Mouse (Mus musculus) adrenal gland, adult 2 months (tissue): Measurements from ENCODE around the gene Npff. TPM values are rescaled to one million over a fixed set of nuclear protein-coding genes. Genes with fewer than 3 reads are reported as not detected.

Experiments
- DNase-seq: peaks from one replicate; pipeline ENCODE4 v3.0.0; 2021
- polyA plus RNA-seq: library from polyadenylated mRNA; depleted of rRNA; stranded (reverse); fragments of >200 nt; gene quantifications from 2 replicates; pipeline ENCODE4 v1.2.3, GENCODE M21; 2012
- total RNA-seq, 2 experiments: library from RNA; stranded (reverse); gene quantifications; 2 replicates each; pipeline ENCODE4 v1.2.3; 2021

Npff gene
- total and polyA plus RNA-seq, 3 experiments = 0.62 to 4.0 (median 2.1) TPM

DNA sequence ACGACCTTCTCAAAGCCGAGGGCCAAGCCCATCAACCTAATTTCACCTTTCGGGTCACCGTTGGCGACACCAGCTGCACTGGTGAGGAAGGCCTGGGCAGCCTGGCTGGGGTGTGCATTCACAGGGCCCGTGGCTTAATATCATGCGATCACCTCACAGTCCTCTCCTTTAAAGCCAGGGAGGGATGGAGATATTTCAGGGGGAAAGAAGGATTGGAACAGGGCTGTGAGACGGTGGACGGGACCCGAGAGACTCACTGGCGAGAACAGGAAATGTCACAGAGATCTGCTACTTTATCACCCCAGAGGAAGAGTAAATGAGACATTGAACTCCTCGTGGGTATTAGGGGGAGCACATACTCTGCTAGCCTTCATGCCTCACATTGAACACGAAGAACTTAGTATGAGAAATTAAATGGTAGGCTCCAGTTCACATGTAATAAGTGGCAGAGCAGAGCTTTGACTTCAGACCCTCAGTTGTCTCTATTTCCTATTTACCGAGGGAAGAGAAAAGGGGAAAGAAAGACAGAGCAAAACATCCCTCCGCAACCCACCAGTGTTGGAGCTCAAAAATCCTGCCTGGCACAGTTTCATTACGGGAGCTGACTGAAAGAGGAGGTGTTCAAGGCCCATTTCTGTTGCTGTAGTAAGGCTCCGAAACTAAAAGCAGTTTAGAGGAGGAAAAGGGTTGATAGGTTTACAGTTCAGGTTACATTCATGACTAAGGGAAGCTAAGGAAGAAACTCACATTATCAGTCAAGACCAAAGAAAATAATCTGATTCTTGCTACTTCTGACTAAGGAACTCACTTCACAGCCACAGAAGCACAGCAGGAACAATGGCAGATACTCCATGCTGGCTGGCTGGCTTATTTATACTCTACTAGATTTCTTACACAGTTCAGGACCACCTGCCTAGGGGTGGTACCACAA lies 5.3 kb downstream of the Npff start:
- no peak for DNase-seq

DNA sequence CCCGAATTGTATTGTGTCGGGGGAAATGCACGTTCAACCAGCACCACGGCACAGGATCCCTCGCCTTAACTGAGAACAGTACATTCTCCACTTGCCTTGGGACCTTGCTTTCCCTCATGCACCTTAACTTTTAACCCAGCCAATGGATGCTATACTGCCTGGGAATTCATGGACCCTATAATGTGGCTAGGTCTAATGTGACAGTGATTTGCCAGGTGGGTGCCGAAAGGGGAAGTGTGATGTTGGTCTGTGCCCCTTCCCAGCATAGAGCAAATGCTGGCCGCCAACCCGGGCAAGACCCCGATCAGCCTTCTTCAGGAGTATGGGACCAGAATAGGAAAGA lies 5.9 kb downstream of the Npff start:
- DNase-seq = no peak

DNA sequence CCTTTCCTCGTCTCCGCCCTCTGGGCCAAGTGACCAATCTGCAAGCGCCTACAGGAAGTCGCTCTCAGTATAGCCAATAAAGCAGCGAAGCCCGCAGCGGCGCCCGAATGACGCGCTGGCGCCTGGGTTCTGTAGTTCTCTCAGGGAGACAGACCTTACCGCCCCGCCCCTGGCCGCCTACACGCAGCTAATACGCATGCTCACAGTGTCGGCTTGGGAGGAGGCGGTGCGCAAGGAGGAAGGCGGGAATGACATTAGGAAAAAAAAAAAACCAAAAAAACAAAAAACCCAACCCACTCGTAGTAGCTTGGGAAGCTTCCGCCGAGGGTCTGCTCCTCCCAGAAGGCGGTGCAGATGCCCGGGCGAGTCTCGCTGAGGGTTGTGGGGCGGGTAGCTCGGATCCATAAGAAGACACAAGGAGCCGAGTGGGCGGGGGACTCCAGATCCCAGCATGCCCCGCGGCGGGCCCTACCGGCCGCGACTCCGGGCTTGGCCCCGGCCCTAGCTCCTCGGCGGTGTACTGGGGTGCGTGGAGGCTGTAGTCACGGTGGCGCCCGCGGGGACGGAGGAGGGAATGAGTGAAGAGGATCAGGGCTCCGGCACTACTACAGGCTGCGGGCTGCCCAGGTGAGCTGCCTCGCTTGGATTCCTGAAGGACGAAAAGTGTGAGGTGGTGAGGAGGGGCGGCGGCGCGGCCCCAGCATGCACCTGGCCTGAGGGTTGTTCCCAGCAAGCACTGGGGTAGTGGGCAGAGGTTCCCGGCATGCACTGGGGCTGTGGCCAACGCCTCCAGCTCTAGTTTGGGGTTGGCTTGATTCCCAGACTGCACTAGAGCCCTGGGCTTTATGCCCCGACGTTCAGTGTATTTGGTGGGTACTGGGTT lies 6.5 kb downstream of the Npff start, which contains the start of gene Tarbp2:
Gene Tarbp2, plus strand, starts transcription at position 217 of the 883 bp plus-strand sequence.
- DNase-seq = peak; percentile 100

DNA sequence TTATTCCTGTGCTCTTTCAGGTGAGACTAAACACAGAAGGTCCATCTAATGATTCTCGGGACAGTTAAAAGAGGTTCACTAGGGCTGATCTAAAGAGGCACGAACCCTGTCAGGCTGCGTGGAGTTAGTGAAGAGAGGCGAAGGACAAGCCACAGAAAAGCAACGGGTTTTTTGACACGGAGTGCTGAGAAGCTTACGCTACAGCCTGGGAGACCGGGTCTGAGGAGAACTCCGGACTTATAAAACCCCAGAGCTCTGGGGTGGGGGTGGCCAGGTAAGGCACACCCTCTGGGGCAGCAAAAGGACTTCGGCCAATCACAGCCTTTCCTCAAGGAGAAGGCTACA lies 7.1 kb downstream of the Npff start:
- no peak for DNase-seq

DNA sequence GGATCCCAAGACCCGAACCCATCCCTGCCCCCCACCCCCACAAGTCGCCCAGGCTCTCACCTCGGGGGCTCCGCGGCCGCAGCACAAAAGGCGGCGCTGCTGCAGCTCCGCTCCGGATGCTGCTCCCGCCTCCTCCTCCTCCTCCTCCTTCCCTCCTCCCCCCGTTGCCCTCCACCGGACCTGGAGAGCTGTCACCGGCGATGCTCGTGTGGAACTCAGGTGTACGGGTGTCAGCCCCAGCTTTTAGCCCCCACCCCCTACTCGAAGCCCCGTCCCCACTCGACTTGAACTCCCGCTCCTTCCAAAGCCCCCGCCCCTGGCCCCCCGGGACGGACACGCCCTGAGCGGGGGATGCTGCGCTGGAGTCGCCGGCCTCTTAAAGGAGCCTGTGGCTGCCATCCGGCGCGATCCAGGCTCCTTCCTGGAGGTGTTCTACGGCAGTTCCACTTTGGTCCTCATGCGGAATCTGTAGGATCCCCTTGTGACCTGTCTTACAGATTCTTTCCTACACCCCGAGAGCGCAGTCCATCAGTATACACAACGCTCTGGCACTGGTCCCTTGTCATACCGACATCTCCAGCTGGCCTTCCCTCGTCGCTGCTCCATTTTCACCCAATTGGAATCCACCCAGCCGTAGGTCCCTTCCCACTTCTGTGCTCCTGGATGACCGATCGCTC lies 7.9 kb downstream of the Npff start, which contains the start of gene Map3k12:
Gene Map3k12, minus strand, starts transcription at position 337 of the 677 bp plus-strand sequence.
- DNase-seq = peak; percentile 88

DNA sequence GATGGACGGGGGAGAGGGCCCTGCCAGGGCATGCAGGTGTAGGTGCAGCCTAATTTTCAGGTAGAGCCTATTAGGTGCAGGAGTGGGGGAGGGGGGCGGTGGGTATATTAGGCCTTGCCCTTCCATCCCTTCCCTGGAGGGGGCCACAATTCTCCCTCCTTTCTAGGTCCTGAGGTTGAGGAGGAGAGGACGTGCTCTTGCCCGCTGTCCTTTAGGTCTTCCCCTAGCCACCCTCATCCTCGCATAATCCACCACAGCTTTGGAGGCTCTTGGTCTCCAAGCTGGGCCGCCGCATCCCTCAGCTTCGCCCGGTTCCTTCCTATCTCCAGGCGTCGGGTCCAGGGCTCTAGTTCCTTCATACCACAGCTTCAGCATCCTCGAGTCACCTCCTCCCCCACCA lies 8.4 kb downstream of the Npff start:
- DNase-seq = no peak

DNA sequence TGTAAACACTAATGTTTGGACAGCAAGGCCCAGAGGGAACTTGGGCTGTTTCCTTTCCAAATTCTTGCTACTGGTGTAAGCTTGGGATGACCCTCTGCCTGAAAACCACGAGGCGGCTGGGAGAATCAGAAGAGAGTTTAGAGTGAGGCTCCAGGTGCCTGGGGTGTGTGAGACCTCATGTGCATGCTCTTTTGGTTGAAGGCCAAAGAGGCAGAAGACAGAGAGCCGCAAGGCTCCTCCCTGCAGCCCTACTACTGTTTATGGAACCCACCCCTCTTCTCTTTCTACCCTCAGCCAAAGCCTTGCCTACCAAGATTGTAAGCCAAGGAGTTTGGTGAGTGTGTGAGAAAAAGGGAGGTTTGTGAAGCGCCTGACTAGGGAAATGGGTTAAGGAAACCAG lies 9.0 kb downstream of the Npff start:
- DNase-seq = no peak

DNA sequence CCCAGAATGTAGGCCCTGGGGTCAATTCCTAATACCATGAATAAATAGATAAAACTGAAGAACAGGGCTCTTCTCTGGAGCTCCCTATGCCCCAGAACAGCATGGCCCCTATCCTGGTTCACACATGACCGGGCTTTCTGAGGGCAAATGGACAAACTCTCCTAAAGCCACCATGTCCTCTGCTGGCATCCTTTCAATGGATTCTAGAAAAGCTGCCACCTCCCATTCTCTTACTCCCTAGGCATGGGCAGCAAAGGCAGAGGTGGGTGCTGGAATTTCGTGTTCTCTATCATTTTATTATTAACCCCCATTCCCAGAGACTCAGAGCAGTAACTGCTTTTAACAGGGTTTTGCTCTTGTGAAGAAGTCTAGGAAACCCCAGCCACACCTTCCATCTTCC lies 9.5 kb downstream of the Npff start:
- DNase-seq = no peak

DNA sequence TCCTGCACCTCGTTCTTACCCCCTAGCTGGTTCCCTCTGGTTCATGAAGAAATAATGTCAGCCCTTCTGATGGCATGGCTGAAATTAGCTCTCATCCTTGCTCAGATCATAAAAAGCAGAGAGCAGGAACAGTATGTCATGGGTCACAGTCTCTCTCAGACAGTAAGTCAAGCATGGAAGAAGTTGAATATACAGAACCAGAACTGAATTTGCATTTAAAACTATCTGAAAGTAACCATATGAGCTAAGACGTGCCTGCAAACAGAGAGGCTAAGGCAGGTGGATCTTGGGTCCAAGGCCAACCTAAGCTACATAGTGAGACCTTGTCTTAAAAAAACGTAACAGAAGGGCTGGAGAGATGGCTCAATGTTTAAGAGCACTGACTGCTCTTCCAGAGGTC lies 11.7 kb downstream of the Npff start:
- no peak for DNase-seq

DNA sequence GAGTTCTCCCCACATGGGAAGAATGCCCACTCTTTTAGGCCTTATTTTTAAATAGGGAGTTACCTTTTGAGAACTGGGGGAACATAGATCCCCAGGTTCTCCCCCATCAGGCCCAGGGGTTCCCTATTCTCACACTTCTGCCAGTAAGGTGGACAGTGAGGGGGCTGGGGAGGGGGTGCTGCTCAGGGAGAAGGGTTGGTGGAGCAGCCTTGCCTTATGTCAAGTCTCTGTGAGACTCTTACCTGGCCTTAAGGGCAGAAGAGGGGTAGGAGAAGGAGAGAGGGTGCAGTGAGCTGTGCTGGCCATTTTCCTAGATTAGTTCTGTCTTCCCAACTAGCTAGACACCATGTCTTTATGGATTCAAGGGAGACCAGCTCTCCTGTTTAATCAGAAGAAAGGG lies 12.3 kb downstream of the Npff start:
- DNase-seq = no peak

DNA sequence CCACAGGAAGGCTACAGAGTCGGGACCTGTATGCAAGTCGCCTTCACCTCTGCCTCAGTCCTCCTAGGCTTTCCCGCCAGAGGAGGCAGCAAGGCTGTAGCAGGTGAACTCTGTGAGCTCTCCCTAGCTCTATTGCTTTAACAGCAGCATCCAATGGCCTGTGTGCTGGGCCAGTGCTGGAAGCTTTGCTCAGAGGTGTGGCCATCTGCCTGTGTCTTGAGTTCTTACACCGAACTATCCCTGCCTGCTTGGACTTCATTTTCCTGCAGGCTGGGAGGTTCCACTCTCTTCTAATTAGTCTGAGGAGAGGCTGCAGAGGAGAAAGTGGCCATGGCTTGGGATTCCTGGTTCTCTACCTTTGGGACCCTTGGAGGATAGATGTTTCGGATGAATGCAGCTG lies 12.7 kb downstream of the Npff start:
- DNase-seq = no peak

DNA sequence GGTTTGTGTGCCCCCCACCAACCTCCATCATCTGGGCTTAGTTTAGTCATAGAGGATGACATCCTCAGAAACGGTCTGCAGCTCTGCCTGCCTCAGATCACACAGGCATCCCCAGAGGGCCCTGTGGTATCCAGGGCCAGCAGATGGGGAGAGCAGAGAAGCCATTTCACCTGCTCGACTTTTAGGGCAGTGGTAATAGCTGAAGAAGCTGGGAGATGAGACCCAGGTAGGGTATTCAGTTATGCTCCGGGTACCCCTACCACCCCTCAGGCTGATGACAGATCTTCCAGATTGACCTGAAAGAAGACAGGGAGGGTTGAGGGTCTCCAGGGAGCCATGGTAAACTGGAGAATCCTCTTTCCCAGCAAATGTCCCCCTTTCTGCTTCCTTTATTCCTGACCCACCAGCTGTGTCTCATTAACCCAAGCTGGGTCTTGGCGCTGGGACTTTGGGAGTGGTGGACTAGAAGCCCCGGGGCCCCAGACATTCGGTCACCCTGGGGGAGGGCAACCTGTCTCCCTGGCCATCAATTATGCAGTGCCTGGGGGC lies 13.4 kb downstream of the Npff start:
- DNase-seq = no peak

DNA sequence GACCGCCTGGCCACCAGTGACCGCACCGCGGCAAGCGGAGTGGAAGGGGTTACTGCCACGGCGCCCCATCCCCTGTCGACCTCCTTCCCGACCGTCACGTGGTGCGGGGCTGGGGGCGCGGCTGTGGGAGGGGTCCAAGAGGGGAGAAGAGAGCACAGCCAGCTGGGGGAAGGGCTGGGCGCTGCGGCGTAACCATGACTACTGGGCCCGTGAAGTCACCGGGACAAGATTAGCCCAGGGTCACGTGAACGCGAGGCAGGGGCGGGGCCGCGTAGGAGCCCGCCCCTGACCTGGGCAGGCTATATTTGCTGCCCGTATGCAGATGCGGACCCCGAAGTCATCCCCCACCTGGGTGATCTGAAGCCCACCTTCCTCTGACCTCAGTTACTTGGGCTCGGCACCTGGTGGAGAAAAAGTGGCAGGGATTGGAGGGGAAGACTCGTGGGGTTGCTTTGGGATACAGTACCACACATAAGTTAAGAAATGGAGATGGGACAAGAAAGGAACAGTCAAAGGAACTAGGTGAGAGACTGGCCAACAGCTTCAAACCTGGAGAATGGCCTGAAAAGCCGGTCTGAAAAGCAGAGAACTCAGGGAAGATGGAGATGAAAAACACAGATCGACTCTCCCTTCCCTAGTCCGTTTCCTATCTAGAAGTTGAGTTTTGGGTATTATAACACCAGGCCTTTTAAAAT lies 14.0 kb downstream of the Npff start:
- DNase-seq = peak; percentile 91

DNA sequence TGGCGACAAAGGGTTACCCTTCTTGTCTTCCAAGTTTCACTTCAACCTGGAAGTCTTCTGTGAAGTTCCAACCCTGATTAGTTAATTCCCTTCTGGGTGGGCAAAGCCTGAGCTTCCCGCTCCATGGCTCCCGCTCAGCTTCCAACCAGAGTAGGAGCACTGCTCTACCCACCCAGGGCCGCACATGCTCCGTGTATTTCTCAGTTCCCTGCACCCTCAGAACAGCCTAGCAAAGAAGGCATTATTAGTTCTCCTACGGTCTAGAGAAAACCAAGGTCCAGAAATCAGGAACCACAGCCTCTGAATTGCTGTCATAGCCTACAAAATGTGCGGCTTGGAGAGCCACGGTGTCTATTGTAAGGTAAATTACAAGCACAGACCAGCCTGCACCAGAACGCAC lies 14.6 kb downstream of the Npff start:
- DNase-seq = no peak

DNA sequence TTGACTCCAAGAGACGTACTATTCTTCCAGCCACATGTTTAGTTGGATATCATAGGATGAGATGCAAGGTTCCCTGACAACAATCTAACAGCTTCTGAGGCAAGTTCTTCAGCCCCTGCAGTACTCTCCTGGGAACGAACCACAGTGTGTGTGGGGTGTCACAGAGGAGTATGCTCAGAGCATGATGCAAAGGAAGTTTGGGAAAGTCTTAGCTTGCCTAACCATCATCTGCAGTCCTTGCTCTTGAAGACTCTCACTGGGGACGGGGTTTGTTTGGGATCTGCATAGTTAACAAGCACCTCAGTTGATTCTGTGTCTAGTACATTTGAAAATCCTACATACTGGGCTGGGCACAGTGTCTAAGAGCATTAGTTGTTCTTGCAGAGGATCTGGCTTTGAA lies 16.4 kb downstream of the Npff start:
- no peak for DNase-seq

DNA sequence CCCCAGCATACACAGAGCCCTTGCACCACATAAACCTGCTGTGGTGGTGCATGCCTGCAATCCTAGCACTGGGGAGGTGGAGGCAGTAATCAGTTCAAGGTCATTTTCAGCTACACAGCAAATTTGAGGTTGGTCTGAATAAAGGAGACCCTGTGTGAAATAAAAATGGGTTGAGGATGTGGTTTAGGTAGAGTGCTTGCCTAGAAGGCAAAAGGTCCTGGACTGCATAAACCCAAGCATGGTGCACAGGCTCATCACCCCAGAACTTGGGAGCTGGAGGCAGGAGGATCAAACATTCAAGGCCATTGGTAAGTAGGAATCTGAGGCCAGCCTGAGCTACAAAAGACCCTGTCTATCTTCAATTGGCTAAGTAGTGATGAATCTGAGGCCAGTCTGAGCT lies 17.2 kb downstream of the Npff start:
- DNase-seq = no peak

DNA sequence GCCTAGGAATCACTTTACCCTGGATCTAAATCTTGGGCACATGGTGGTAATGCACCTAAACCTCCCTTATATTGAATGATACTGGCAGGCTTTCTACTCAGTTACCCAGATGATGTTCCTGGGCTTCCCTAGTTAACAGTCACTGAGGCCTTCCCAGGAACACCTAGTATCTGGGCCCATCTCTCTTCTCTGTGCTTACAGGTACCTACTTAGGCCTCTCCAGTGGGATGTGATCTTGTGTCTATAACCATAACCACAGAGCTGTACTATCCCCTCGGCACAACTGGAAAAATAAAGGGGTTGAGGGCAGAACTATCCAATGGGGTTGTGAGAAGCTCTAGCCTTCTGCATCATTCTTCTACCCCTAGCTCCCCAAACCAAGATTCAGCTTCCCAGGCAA lies 17.9 kb downstream of the Npff start:
- DNase-seq = no peak

DNA sequence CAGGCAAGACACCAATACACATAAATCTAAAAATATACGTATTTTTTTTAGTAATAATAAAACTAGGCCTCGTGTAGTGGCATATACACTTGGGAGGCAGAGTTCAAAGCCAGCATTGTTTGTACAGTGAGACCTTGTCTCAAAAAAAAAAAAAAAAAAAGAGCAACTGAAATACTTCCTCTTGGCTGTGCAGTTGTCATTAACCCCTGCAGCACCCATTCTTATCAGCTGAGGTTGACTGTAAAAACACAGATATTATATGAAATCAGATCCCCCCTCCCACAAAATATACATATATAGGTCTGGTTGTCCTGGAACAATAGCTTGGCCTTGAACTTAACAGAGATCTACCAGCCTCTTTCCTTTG lies 18.3 kb downstream of the Npff start:
- DNase-seq = no peak

DNA sequence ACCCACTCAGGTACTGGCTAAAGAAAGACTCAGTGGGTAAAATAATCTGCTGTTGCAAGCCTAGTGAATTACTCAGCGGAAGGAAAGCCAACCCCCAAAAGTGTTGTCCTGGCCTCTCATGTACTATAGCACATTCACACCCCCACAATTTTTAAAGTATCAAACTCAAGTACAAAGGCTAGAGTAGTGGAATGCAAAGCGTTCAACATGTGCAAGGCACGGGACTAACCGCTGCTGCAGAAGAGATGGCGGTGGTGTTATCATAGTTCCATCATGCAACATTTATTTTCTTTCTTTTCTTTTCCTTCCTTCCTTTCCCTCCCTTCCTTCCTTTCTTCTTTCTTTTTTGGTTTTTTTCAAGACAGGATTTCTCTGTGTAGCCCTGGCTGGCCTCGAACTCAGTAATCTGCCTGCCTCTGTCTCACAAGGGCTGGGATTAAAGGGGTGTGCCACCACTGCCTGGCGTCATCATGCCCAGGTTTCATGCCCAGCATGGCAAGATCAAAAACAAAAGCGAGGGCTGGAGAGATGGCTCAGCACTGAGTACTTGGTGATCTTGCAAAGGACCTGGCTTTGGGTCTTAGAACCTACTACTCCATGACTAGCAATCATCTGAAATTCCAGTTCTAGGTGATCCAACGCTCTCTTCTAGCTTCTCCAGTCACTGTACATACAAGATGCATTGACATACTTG lies 18.8 kb downstream of the Npff start:
- DNase-seq = no peak

DNA sequence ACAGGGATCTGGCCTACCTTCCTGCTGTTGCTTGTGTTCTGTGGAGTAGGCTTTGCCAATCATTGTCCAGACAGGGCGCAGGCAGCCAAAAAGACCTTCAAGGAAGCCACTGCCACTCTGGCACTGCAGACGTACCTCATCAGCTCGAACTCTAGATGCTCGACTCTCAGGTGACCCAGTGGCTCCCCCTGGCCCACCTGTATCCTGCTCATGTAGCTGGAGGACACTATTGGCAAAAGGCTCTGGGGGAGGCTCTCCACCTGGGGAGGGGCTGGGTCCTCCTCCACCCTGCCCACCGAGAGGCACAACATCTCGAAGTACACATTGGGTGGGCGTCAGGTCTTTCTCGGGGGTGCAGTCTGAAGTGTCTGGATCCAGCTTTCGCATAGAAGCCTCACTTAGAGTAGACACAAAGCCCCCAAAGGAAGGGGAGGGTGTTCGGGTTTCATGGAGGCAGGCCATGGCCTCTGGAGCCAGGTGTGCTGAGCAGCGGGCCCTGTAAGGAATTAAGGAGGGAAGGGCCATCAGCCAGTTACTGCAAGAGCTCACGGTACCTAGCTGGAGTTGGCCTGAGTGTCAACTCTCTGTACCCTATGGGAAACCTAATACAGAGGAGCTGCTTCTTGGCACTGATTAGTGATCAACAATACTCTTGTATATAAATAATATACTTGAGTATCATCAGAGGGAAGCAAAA lies 19.5 kb downstream of the Npff start:
- DNase-seq = no peak
